Mouse (Mus musculus): ENCODE measurements around the gene Trpt1.

DNA sequence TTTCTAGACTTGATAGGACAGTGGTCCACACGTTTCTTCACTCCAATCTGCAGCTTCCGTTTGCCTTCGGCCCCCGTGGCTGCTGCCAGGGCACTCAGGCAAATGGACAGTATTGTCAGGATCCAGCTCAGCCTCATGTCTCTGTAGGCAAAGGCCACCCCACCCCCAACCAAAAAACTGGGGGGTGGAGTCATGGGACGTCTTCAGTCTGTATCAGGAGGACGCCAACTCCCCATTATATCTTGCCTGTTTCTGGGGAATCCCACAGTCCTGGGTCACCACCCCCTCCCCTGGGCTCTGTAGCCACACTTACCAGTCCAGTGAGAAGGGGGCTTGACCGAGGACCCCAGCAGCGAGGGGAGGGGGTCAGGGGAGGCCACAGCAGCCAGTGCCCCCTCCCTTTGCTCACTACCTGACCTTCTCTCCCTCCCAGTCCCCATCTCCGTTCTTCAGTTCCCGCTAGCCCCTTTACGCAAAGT is 16.9 kb upstream of the Trpt1 start:
- TF ChIP-seq CTCF (IDR thresholded peaks at IDR 0.05; ENCODE audit: extremely low read depth, insufficient read depth, insufficient read length, insufficient replicate concordance) (no peak), POLR2A (IDR thresholded peaks at IDR 0.05; ENCODE audit: low read depth, low read length) (no peak)

Measured in spleen, adult 2 months (tissue).